Mouse (Mus musculus): ENCODE measurements around the gene Cenpc1.

Gene Cenpc1

GRCm38 (mm10) chr5:86094754-86095153, 29.4 kb upstream of the Cenpc1 start:
- Histone ChIP-seq H3K9me3 (ENCODE audit: low read length) (no peaks in the 10 kb centered on the region), H3K4me3 (replicated peaks; ENCODE audit: low read length) (no peak overlapping the region), H3K4me1 (replicated peaks; ENCODE audit: low read depth, low read length) (peaks cover 17% of the 10 kb centered on the region), H3K27me3 (ENCODE audit: insufficient read depth, low read length) (no peaks in the 10 kb centered on the region), H3K36me3 (ENCODE audit: insufficient read depth, low read length) (no peaks in the 10 kb centered on the region)
- TF ChIP-seq CTCF (conservative IDR thresholded peaks at IDR 0.05; ENCODE audit: low read length) (no peak), NANOG (IDR thresholded peaks at IDR 0.05; ENCODE audit: borderline replicate concordance, low read length) (no peak), POU5F1 (IDR thresholded peaks at IDR 0.05; ENCODE audit: borderline replicate concordance, low read length) (no peak)

GRCm38 (mm10) chr5:86086751-86087150, 21.4 kb upstream of the Cenpc1 start:
- no peaks in the 10 kb centered on the region for H3K27me3 ChIP-seq (ENCODE audit: insufficient read depth, low read length)
- no peaks in the 10 kb centered on the region for H3K36me3 ChIP-seq (ENCODE audit: insufficient read depth, low read length)
- no peak overlapping the region for H3K4me3 ChIP-seq (replicated peaks; ENCODE audit: low read length)
- H3K4me1 ChIP-seq (replicated peaks; ENCODE audit: low read depth, low read length): peaks cover 11% of the 10 kb centered on the region
- no peaks in the 10 kb centered on the region for H3K9me3 ChIP-seq (ENCODE audit: low read length)
- no peak for TF ChIP-seq CTCF (conservative IDR thresholded peaks at IDR 0.05; ENCODE audit: low read length)
- no peak for TF ChIP-seq NANOG (IDR thresholded peaks at IDR 0.05; ENCODE audit: borderline replicate concordance, low read length)
- no peak for TF ChIP-seq POU5F1 (IDR thresholded peaks at IDR 0.05; ENCODE audit: borderline replicate concordance, low read length)

DNA sequence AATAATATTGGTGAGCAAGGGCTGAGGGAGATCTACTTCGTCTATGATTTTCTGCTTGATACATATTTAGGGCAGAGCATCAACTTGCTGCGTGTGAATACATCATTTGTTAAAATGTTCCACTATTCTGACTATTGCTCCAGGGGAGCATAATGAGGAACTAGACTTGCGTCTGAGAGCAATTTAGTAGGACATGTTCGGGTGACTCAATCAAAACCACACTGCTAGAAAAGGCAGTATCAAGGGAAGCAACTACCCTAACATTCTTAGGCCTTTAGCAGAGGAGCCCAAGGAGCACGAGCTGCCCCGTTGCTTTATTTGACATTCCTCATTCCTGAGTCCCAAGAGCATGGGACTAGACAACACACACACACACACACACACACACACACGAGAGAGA, 19.6 kb upstream of the Cenpc1 start:
- H3K4me3 ChIP-seq (replicated peaks; ENCODE audit: low read length): no peak overlapping the region
- H3K4me1 ChIP-seq (replicated peaks; ENCODE audit: low read depth, low read length): peaks cover 6% of the 10 kb centered on the region
- no peaks in the 10 kb centered on the region for H3K9me3 ChIP-seq (ENCODE audit: low read length)
- no peaks in the 10 kb centered on the region for H3K27me3 ChIP-seq (ENCODE audit: insufficient read depth, low read length)
- TF ChIP-seq NANOG (IDR thresholded peaks at IDR 0.05; ENCODE audit: borderline replicate concordance, low read length) (no peak), CTCF (conservative IDR thresholded peaks at IDR 0.05; ENCODE audit: low read length) (no peak), POU5F1 (IDR thresholded peaks at IDR 0.05; ENCODE audit: borderline replicate concordance, low read length) (no peak)
- no peaks in the 10 kb centered on the region for H3K36me3 ChIP-seq (ENCODE audit: insufficient read depth, low read length)

DNA sequence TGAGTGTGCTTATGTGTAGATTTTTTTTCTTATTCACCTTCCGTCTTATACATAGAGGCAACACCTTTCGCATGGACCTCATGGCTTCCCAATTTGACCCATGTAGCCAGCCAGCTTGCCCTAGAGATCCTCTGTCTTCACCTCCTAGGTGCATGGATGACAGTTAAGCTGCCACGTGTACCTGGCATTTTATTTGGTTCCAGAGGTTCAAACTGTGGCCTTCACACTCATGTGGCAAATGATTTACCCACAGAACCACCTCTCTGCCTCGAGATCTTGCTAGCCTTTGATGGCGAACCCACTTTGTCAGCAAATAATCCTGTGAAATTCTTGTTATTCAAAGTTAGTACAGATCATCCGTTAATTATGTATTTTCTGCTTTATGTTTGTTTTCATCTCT, 18.6 kb upstream of the Cenpc1 start:
- H3K4me3 ChIP-seq (replicated peaks; ENCODE audit: low read length): no peak overlapping the region
- H3K4me1 ChIP-seq (replicated peaks; ENCODE audit: low read depth, low read length): peaks cover 11% of the 10 kb centered on the region
- no peaks in the 10 kb centered on the region for H3K36me3 ChIP-seq (ENCODE audit: insufficient read depth, low read length)
- TF ChIP-seq POU5F1 (IDR thresholded peaks at IDR 0.05; ENCODE audit: borderline replicate concordance, low read length) (no peak), CTCF (conservative IDR thresholded peaks at IDR 0.05; ENCODE audit: low read length) (no peak), NANOG (IDR thresholded peaks at IDR 0.05; ENCODE audit: borderline replicate concordance, low read length) (no peak)
- H3K27me3 ChIP-seq (ENCODE audit: insufficient read depth, low read length): no peaks in the 10 kb centered on the region
- no peaks in the 10 kb centered on the region for H3K9me3 ChIP-seq (ENCODE audit: low read length)

- TF ChIP-seq CTCF (conservative IDR thresholded peaks at IDR 0.05; ENCODE audit: low read length) (no peak), NANOG (IDR thresholded peaks at IDR 0.05; ENCODE audit: borderline replicate concordance, low read length) (no peak), POU5F1 (IDR thresholded peaks at IDR 0.05; ENCODE audit: borderline replicate concordance, low read length) (no peak)
- Histone ChIP-seq H3K4me3 (replicated peaks; ENCODE audit: low read length) (no peak overlapping the region), H3K36me3 (ENCODE audit: insufficient read depth, low read length) (no peaks in the 10 kb centered on the region), H3K4me1 (replicated peaks; ENCODE audit: low read depth, low read length) (peaks cover 11% of the 10 kb centered on the region), H3K27me3 (ENCODE audit: insufficient read depth, low read length) (no peaks in the 10 kb centered on the region), H3K9me3 (ENCODE audit: low read length) (no peaks in the 10 kb centered on the region)
Observed at GRCm38 (mm10) chr5:86078720-86079334, 13.4 kb upstream of the Cenpc1 start.

DNA sequence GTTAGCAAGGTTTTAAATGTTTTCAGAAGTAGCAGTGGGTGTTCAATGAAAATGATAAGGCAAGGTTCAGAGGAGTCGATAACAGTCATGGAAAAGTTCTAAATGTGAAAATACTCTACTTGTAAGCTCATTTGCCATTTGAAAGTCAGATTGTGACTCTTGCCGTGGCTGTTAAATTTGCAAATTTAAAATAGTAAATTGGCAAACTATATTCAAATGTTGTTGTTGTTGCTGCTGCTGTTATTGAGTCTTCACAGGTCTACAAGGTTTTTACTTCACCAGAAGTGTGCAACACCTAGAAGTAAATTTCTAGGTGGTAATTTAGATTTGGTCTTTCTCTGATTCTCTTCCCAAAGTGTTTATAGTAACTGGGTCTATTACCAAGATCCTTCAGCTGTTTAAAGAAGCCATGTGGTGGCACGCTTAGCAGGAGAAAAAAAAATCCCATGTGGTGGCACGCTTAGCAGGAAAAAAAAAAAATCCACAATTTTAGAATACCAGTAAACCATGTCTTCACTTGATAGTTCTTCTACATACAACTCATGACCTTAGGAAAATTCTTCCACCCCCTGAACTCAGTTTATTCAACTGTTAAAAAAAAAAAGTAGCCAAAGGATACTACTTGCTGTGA, 7.5 kb upstream of the Cenpc1 start:
- TF ChIP-seq POU5F1 (IDR thresholded peaks at IDR 0.05; ENCODE audit: borderline replicate concordance, low read length) (no peak), CTCF (conservative IDR thresholded peaks at IDR 0.05; ENCODE audit: low read length) (no peak), NANOG (IDR thresholded peaks at IDR 0.05; ENCODE audit: borderline replicate concordance, low read length) (no peak)
- Histone ChIP-seq H3K9me3 (ENCODE audit: low read length) (no peaks in the 10 kb centered on the region), H3K27me3 (ENCODE audit: insufficient read depth, low read length) (no peaks in the 10 kb centered on the region), H3K4me1 (replicated peaks; ENCODE audit: low read depth, low read length) (no peaks in the 10 kb centered on the region), H3K4me3 (replicated peaks; ENCODE audit: low read length) (no peak overlapping the region), H3K36me3 (ENCODE audit: insufficient read depth, low read length) (no peaks in the 10 kb centered on the region)

GRCm38 (mm10) chr5:86071538-86071937, 6.2 kb upstream of the Cenpc1 start, which contains the start of gene Stap1:
Stap1 (plus strand) TSS chr5:86071746.
- Histone ChIP-seq H3K9me3 (ENCODE audit: low read length) (no peaks in the 10 kb centered on the region), H3K4me3 (replicated peaks; ENCODE audit: low read length) (no peak within 1 kb of the TSS), H3K27me3 (ENCODE audit: insufficient read depth, low read length) (no peaks in the 10 kb centered on the region), H3K36me3 (ENCODE audit: insufficient read depth, low read length) (no peaks in the 10 kb centered on the region), H3K4me1 (replicated peaks; ENCODE audit: low read depth, low read length) (peaks cover 11% of the 10 kb centered on the region)
- TF ChIP-seq NANOG (IDR thresholded peaks at IDR 0.05; ENCODE audit: borderline replicate concordance, low read length) (no peak), POU5F1 (IDR thresholded peaks at IDR 0.05; ENCODE audit: borderline replicate concordance, low read length) (no peak), CTCF (conservative IDR thresholded peaks at IDR 0.05; ENCODE audit: low read length) (no peak)

- no peak for TF ChIP-seq CTCF (conservative IDR thresholded peaks at IDR 0.05; ENCODE audit: low read length)
- no peak for TF ChIP-seq POU5F1 (IDR thresholded peaks at IDR 0.05; ENCODE audit: borderline replicate concordance, low read length)
- TF ChIP-seq NANOG (IDR thresholded peaks at IDR 0.05; ENCODE audit: borderline replicate concordance, low read length): no peak
- Histone ChIP-seq H3K4me3 (replicated peaks; ENCODE audit: low read length) (no peak overlapping the region), H3K9me3 (ENCODE audit: low read length) (no peaks in the 10 kb centered on the region), H3K27me3 (ENCODE audit: insufficient read depth, low read length) (no peaks in the 10 kb centered on the region), H3K4me1 (replicated peaks; ENCODE audit: low read depth, low read length) (peaks cover 21% of the 10 kb centered on the region), H3K36me3 (ENCODE audit: insufficient read depth, low read length) (no peaks in the 10 kb centered on the region)
Observed at GRCm38 (mm10) chr5:86069121-86069520, 3.7 kb upstream of the Cenpc1 start.

All from E14TG2a.4 (cell line).